Mouse (Mus musculus) bone marrow, adult 2 months (tissue): Measurements from ENCODE around the gene Mettl22. TPM values are rescaled to one million over a fixed set of nuclear protein-coding genes. Genes with fewer than 3 reads are reported as not detected.

Source experiments
- H3K27ac ChIP-seq: fragments of 200-500 bp; 2 replicates; pipeline ENCODE4 v1.5.1; 2012; ENCODE audit warnings: low read depth, mild to moderate bottlenecking, control low read depth, inconsistent platforms, low read length; ENCODE audit not compliant: control insufficient read depth, poor library complexity, insufficient read depth
- H3K4me1 ChIP-seq: fragments of 200-500 bp; 2 replicates; pipeline ENCODE4 v1.6.1; 2011; ENCODE audit warnings: low read length; ENCODE audit not compliant: control insufficient read depth, insufficient read depth
- H3K4me3 ChIP-seq: fragments of 200-500 bp; replicated peaks from 2 replicates; pipeline ENCODE3; 2011; ENCODE audit warnings: mild to moderate bottlenecking, low read depth, low read length, control low read depth; ENCODE audit not compliant: control insufficient read depth
- CTCF ChIP-seq: fragments of 200-500 bp; IDR thresholded peaks from 2 replicates; pipeline ENCODE4 v1.5.1; 2011; ENCODE audit warnings: low read length, control low read depth; ENCODE audit not compliant: control insufficient read depth, insufficient read depth
- POLR2A ChIP-seq: fragments of 200-500 bp; IDR thresholded peaks from 2 replicates; pipeline ENCODE4 v1.6.1; 2011; ENCODE audit warnings: low read depth, mild to moderate bottlenecking, control low read depth, low read length, borderline replicate concordance; ENCODE audit not compliant: control insufficient read depth
- WGBS: fragments of 180-500 bp; shearing (Covaris S2); methylation state at CpG from one replicate; pipeline ENCODE4 v1.1.7; 2018; 5-methylcytosine and 5-hydroxymethylcytosine counted together
- polyA plus RNA-seq: library from polyadenylated mRNA; stranded (reverse); fragments of >200 nt; gene quantifications from 2 replicates; pipeline ENCODE4 v1.2.4, GENCODE M21; 2011; ENCODE audit warnings: low replicate concordance; ENCODE audit not compliant: missing spikeins, insufficient read depth, insufficient read length

Gene Mettl22
- polyA plus RNA-seq, 1 experiment, result 11.5 TPM

- no peak overlapping the region for H3K4me3 ChIP-seq
- no peak overlapping the region for H3K27ac ChIP-seq
- WGBS, result 79% methylated on average over 7 of the region's 7 CpGs
- H3K4me1 ChIP-seq, result no peaks in the 10 kb centered on the region
- TF ChIP-seq CTCF (no peak), POLR2A (no peak)
Measured at GRCm38 (mm10) chr16:8444911-8445310, 25.7 kb upstream of the Mettl22 start.

GRCm38 (mm10) chr16:8446256-8446655 is 24.3 kb upstream of the Mettl22 start:
- H3K4me3 ChIP-seq, result no peak overlapping the region
- TF ChIP-seq POLR2A (no peak), CTCF (no peak)
- H3K4me1 ChIP-seq, result no peaks in the 10 kb centered on the region
- H3K27ac ChIP-seq, result no peak overlapping the region
- 74% methylated on average over 6 of the region's 6 CpGs for WGBS

GRCm38 (mm10) chr16:8453301-8453700 is 17.3 kb upstream of the Mettl22 start:
- TF ChIP-seq CTCF, result no peak
- no peaks in the 10 kb centered on the region for H3K4me1 ChIP-seq
- 95% methylated on average over 2 of the region's 2 CpGs for WGBS
- H3K27ac ChIP-seq, result no peak overlapping the region
- H3K4me3 ChIP-seq, result no peak overlapping the region

- Histone ChIP-seq H3K27ac (no peak overlapping the region), H3K4me3 (no peak overlapping the region), H3K4me1 (no peaks in the 10 kb centered on the region)
- WGBS, result 2% methylated on average over 2 of the region's 2 CpGs
- no peak for TF ChIP-seq CTCF
- TF ChIP-seq POLR2A, result no peak
Measured at GRCm38 (mm10) chr16:8455221-8455620, 15.4 kb upstream of the Mettl22 start.

GRCm38 (mm10) chr16:8458391-8458790 is 12.2 kb upstream of the Mettl22 start:
- WGBS, result 79% methylated on average over 4 of the region's 4 CpGs
- H3K27ac ChIP-seq, result no peak overlapping the region
- TF ChIP-seq CTCF (no peak), POLR2A (no peak)
- H3K4me3 ChIP-seq, result no peak overlapping the region
- H3K4me1 ChIP-seq, result no peaks in the 10 kb centered on the region

- no peak for TF ChIP-seq POLR2A
- peak; percentile 89 for TF ChIP-seq CTCF
Measured at GRCm38 (mm10) chr16:8459098-8459497, 11.5 kb upstream of the Mettl22 start.

GRCm38 (mm10) chr16:8470132-8470531 is 456 bp upstream of the Mettl22 start:
- Histone ChIP-seq H3K27ac (no peak overlapping the region), H3K4me3 (no peak overlapping the region), H3K4me1 (no peaks in the 10 kb centered on the region)
- 81% methylated on average over 2 of the region's 2 CpGs for WGBS
- TF ChIP-seq CTCF, result no peak
- TF ChIP-seq POLR2A, result no peak

More at GRCm38 (mm10) chr16:8459098-8459497, 11.5 kb upstream of the Mettl22 start:
- Histone ChIP-seq H3K4me1 (no peaks in the 10 kb centered on the region), H3K4me3 (no peak overlapping the region), H3K27ac (no peak overlapping the region)
- WGBS, result 17% methylated on average over 6 of the region's 6 CpGs

GRCm38 (mm10) chr16:8487396-8488005 is 16.9 kb downstream of the Mettl22 start:
- no peak overlapping the region for H3K4me3 ChIP-seq
- TF ChIP-seq CTCF (no peak), POLR2A (no peak)
- H3K4me1 ChIP-seq, result no peaks in the 10 kb centered on the region
- no peak overlapping the region for H3K27ac ChIP-seq
- WGBS, result 86% methylated on average over 9 of the region's 9 CpGs

GRCm38 (mm10) chr16:8489340-8489739 is 18.8 kb downstream of the Mettl22 start:
- 94% methylated on average over 5 of the region's 5 CpGs for WGBS

More at GRCm38 (mm10) chr16:8489340-8489739, 18.8 kb downstream of the Mettl22 start:
- H3K4me3 ChIP-seq, result no peak overlapping the region
- no peaks in the 10 kb centered on the region for H3K4me1 ChIP-seq
- H3K27ac ChIP-seq, result no peak overlapping the region
- no peak for TF ChIP-seq POLR2A
- TF ChIP-seq CTCF, result no peak
